Mouse (Mus musculus) retina, postnatal 7 days (tissue): ENCODE results near the gene Angptl4.

Experiments
- DNase-seq: peaks from one replicate; pipeline ENCODE4 v3.0.0-alpha.2; 2012; ENCODE audit warnings: low read depth, low spot score

The Angptl4 gene

DNA sequence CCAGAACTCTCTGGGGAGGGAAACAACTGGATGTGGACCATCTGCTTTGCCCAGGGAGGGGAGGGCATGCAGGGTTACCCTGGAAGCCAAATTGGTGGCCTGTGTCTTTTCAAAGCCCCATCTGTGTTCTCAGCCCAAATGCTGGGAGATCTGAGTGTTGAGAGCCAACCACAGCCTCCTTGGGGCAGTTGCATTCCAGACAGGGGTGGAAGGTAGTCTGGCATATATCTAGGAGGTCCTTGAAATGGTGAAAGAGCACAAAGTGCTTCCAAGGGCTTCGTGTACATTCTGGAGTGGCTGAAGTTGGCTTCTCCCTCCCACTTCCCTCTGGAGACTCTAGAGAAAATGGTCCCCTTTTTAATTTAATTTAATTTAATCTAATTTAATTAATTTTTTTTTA lies 23.1 kb upstream of the Angptl4 start:
- DNase-seq = no peak

DNA sequence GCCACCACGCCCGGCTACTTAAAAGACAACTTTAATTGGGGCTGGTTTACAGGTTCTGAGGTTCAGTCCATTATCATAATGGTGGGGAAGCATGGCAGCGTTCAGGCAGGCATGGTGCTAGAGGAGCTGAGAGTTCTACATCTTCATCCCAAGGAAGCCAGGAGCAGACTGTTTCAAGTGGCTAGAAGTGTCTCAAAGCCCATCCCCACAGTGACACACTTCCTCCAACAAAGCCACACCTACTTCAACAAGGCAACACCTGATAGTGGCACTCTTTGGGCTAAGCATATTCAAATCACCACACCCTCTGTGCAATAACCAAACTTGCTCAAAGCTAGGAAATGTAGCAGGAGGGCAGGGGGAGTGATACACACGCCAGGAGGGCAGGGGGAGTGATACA lies 22.6 kb upstream of the Angptl4 start:
- no peak for DNase-seq

DNA sequence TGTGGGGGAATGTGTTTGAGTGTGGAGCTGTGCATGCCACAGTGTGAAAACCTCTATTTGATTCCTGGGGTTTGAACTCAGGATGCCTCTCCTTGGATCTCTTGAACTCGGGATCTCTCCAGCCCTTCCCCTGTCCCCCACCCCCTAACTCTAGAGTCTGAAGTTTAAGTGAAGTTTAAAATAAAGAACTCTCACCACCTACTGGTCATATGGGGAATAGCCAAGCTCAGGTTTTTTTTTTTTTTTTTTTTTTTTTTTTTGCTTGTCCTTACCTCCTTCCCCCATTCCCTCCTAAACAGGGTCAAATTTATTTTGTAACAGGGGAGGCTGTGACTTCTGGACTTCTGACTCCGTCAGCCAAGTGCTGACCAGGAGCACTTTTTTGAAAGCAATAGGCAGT lies 20.6 kb upstream of the Angptl4 start:
- DNase-seq = no peak

DNA sequence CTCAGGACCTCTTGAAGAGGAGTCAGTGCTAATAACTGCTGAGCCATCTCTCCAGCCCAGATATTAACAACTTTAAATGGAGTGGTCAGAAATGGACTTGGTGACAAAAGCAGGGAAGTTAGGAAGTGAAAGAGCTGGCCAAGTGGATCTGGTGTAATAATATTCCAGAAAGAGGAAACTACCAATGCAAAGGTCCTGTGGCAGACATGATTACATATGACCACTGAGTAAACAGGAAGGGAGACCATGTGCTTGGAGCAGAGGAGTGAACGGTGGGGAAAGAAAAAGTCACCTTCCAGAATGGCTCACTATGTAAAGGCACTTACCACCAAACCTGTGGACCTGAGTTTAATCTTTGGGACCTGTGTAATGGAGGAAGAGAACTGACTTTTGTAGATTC lies 17.6 kb upstream of the Angptl4 start:
- DNase-seq = no peak

DNA sequence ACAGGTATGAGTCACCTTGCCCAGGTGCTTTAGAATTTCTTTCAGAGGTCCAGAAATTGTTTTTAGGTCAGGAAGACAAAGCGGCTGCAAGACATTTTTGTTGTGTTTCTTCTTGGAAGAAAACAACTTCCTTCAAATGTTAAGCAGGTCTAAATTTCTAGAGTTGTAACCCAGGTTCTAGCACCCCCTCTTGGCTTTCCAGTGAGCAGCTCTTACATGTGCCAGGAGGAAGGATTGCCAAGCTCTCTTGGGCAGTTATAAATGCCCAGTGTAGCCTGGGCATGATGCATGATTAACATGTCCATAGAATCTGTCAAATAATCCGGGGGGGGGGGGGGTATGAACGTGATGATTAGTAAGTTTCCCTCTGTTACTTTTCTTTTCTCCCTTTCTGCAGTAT lies 16.7 kb upstream of the Angptl4 start:
- no peak for DNase-seq

DNA sequence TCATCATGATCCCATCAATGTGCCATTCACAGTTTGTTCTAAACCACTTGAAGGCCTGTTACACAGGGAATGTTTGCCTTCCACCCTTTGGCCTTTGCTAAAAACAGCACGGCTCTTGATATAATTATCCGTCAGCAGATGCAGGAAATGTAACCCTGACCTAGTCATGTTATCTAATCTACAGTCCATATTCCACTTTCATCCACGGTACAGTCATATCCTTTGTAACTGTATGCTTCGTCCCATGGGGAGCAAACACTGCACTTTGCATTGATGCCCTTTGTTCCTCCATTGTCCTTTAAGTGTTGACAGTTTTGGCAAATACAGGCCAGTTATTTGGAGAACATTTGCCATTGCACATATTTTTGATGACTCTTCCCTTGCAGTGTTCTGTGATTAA lies 7.1 kb upstream of the Angptl4 start:
- no peak for DNase-seq

DNA sequence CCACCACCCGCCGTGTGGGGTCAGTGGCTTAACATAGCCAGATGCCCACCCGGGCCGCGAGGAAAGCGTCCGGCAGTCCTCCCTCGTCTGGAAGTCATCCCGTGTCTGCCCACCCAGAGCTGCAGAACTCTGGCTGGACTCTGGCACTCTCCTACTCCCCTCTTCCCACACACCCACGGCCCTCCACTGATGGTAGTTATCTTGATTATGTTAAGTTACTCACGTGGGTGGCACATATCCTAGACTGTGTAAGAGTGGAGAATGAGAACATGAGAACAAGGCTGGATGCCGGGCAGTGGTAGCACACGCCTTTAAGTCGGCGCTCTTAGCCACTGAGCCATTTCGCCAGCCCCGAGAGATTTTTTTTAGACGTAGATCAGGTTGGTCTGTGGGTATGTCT lies 4.7 kb upstream of the Angptl4 start:
- no peak for DNase-seq

DNA sequence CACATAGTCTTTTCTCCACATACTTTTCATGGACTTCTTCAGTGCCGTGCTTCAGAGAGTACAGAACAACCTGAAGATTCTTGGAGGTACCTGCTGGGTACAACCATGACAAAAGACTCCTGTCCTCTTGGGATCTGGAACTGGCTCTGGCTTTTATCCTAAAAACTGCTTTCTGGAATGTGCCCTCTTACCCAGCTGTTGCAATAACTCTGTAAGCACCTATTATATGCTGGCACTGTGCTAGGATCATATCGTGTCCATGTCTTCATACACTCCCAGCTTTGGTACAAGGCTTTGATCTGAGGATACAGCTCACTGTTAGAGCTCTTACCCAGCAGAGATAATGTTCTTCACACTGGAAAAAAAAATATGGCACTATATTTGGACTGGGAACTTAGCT lies 3.3 kb upstream of the Angptl4 start:
- no peak for DNase-seq

DNA sequence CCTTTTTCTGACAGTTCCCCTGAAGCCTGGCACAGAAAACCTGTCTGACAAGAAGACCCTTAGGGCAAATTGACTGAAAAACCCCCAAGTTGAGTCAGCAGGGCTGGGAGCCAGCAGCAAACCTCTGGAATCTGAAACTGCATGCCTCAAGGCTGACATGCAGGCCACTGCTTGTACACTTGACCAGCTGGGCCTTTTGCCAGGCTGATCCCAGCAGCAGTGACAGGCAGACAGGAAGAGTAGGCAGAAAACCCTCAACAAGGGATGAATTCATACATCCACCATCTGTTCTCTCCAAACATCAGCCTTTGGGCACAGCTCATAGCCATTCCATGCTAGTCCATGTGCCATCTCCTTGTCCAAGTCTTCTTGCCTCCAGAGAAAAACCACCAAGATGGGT lies 1.8 kb upstream of the Angptl4 start:
- DNase-seq = no peak

DNA sequence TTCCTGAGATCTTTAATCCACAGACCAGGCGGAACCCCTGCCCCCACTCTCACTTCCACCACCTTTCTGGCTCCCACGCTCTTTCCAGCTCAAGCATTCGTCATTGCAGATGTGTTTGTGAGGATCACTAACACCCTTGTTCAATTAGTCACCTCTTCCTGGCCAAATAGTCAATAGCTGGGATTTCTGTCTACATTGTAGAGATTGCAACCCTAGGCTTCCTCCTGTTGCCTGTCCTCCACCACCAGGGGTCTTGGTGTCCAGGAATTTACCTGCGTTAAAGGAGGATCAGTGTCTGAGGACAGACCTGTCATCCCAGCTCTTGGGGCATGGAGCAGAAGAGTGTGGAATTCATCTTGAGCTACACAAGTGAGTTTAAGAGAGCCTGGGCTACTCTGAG lies 437 bp upstream of the Angptl4 start:
- no peak for DNase-seq

DNA sequence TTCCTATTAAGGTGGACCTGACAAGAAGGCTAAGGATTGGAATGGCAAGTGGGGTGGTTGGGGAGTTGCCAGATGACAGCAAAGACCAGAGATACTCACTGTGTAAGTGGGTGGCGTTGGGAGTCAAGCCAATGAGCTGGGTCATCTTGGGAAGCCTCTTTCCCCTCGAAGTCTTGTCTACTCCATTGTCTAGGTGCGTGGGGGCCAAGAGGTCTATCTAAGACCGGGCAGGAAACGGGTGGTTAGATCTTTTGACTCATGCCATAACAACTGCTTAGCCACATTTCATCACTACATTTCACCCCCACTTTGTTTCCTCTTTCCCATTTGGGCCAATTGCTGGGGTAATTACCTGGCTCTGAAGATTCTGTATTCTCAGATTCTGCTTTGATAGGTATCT lies 1.2 kb downstream of the Angptl4 start:
- DNase-seq = no peak

DNA sequence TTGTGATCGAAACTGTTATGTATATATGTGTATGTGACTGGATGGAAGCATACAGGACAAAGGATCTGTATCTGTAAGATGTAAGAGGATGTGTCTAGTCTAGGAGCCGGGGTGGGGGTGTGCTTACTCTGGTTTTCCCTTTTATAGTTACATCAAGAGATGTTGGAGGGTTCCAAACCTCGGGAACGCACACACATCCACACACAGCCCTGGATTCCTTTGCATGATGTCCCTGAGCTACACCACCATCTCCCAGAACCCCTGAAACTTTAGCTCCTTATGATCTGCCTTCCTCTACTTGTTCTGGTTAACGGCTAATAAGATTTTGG lies 1.7 kb downstream of the Angptl4 start:
- DNase-seq = no peak

DNA sequence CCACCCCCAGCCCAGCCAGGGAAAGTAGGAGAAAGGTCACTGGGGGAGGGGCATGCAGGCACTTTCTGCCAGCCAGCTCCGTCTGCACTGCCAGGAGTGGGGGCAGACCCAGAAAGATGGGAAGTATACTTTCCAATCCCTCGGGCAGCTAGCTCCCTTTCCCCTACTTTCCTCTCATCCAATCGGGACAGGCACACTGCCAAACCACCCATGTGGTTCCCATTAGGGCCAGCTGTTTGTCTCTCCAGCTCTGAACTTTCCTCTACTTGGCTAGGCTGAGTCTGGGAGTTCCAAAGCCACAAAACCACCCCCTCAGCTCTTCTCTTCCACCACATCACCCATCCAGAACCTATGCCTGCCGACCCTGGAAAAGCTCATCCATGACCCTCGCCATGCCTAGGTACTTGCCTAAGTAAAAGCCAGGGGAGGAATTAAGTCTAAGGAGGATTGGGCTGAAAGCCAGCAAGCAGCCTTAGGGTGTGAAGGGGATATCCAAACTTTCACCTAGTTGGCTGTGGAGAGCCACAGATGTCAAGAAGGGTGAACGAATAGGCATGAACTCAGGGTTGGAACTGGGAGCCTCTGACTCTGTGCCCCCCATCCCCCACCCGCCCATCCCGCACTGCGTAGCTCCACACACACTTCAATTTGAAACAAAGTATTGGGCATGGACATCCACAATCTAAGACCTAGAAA lies 2.2 kb downstream of the Angptl4 start:
- peak; percentile 40 for DNase-seq

DNA sequence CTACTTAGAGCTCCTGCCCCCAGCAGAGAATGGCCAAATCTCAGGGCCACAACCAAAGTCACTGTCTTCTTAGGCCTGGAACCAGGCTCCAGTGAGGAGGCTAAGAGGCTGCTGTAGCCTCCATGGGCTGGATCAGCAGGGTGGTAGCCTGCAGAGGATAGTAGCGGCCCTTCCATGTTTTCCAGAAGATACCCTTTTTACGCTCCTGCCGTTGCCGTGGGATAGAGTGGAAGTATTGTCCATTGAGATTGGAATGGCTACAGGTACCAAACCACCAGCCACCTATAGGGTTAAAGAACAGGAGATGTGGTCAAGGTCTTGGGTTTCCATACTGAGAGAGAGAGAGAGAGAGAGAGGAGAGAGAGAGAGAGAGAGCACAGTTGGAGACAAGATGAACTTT lies 6.3 kb downstream of the Angptl4 start:
- DNase-seq = no peak

DNA sequence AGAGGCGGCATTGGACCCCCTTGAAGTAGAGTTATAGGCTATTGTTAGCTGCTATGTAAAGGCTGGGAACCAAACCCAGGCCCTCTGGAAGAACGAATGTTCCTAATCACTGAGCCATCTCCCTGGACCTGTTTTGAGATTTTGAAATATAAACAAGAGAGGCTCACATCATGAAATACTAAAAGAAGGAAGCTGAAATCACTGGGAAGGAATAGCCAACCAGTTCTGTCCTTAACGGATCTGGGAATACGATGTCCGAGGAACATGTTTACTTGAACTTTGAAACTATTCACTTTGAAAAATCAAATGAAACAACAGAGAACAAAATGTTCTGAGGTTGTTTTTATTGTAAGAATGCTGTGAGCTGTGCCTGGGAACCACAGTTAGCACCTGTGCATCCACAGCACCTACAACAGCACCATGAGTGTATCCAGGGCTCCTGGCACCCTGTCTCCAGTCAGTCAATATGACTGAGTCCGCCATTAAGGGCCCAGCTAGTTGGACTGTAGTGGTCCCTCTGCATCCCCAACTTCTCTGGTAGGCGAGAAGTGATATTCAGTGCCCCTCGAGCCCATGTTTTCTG lies 7.0 kb downstream of the Angptl4 start:
- DNase-seq = no peak

DNA sequence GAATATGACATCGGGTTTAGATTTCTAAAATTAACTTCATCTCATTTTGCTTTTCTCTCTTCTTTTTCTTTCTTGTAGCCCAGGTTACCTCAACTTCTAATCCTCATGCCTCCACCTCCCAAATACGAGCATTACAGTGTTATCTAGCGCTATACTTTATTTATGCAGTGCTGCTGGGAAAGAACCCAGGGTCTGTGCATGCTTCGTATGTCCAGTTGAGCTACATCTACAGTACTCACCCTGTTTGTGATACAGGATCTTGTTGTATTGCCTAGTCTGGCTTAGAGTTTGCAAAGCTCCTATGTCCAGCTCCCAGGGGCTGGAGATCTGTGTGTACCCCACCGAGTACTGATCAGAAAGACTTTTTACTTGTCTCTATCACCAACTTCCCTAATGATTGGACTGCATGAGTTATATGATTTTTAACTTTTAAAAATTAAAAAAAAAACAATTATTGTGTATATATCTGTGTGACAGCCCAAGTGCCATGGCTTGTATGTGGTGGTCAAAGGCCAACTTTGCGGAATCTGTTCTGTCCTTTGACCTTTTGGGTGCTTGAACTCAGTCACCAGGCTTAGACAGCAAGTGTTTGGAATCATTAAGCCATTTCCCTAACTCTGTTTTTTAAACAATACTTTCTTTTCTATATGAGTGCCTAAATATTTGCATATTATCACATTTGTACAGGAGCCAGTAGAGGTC lies 7.6 kb downstream of the Angptl4 start:
- no peak for DNase-seq

DNA sequence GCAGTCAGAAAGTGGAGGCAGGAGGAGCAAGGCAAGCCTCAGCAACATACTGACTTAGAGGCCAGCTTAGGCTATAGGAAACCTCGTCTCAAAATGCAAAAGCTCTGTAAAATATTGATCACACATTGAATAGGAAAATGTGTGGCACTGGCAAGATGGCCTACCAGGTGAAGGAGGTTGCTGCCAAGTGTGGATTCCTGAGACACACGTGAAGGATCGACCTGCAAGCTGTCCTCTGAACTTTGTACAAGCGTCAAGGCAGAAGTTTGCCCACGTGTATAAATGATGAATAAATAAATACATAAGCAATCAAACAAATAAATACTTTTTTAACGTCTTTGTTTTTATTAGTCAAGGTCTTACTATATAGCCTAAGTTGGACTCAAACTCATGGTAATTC lies 8.2 kb downstream of the Angptl4 start:
- no peak for DNase-seq

DNA sequence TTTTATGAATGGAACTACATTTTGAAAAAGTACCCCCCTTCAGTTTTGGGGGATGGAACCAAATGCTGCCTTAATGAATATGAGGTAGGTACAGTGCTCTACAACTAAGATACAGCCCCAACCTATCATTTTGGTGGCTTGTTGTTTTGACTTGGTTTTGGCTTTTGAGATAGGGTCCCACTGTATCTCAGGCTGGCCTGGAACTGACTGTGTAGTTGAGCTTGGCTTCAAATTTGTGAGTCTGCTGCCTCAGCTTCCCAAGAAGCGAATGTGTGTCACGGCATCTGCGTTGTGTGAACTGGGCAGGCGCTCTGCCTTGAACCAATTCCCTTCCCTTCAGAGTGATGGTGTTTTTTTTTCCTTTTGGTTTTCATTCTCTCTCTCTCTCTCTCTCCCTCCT lies 10.0 kb downstream of the Angptl4 start:
- DNase-seq = no peak

DNA sequence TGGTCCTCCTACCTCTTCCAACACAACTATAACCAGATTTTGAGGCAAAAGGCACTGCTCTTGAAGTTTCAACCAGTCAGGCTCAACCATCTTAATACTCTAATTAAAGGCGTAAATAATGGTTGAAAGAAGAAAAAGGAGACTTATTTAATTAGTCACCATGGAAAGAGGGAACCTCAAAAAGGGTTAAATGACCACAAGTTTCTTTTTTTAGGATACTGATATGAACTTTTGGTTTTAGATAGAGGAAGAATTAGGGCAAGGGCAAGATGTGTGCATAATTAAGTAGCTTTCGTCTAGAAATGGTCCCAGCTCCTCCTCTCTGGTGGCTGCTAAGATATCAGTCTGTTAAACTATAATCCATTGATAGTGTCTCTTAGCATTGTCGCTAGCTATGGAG lies 15.2 kb downstream of the Angptl4 start:
- no peak for DNase-seq

DNA sequence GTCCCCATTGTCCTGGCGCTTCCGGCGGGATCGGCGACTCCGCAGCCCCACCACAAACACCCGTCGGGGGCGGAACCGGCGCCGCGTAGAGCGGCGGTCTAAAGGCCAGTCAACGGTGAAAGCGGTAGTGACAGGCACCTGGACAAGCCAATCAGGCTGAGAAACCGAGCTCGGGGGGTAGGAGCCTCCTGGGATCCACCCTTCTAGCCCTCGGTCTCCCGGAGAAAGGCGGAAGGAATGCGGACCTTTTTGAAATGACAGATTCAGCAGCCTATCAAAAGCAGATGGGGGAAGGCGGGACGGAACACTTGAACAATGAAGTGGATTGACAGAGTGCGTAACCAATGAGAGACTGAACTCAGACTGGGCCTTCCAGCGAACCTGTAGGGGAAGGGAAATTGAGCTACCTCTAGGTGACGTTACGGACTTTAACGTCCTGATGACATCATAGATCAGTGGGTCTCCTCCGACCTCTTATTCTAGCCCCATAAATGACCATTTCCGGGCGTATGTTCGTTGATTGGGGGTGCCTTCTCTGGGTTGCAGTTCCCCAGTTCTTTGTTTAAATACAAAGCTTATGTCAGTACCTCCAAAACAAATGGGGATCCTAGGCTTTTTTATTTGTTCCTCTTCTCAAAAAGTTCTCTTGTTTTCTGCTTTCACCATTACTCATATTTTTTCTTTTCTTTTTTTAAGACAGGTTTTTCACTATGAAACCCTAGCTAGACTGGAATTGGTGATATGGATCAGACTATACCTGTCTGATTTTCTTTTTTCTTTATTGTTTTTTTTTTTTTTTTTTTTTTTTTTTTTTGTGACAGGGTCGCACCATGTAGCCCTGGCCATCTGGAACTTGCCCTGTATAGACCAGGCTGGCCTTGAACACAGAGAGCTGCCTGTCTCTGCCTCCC lies 21.1 kb downstream of the Angptl4 start, which contains the start of gene Rab11b:
Gene Rab11b, minus strand, starts transcription at position 276 of the 911 bp plus-strand sequence.
- DNase-seq = peak; percentile 100

DNA sequence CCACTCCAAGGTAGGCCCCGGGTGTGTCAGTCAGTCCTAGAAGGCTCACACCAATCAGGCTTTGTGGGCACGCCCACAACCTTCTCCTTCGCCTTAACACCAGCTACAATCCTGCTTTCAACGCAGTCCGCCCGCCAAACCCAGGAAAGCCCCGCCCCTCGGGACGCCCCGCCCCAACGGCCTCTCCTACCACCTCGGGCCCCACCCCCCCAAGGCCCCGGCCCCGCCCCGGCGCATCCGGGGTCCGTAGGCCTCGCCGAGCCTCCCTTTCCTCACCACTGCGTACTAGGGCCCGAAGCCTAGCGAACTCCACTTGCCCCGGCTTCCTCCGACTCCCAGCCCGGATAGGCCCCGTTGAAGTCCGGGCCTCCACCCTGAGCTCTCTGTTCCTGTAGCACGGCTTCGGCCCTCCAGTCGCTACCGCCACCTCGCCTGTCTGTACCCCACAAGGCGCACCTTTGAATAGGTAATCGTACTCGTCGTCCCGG lies 21.8 kb downstream of the Angptl4 start:
- DNase-seq = peak; percentile 63

DNA sequence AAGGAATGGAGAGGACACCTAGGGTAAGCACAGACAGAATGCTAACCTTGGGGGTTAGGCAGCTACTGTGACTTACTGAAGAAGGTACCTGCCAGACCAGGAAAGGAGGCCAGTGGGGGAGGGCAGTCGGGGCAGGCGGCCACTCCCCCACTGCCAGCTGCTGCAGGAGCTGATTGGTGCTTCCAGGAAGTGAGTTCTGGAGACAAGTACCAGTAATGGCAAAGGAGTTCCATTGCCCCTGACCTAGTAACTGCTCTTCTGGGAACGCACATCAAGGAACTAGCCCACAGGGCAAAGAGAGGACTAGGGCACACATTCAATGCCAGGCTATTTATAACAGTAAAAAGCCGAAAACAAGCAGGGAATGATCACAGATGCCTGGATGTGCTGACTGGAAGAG lies 24.4 kb downstream of the Angptl4 start:
- DNase-seq = no peak
